Mouse (Mus musculus) embryonic facial prominence, embryonic 11.5 days (tissue): ENCODE results near the gene Irgm1. TPM values are rescaled to one million over a fixed set of nuclear protein-coding genes. Genes with fewer than 3 reads are reported as not detected.
"Not testable (repeated sequence)": the region's sequence is repeated elsewhere in the genome, so short reads cannot be mapped to it uniquely, and the experiment has no call there.

Source experiments
- ATAC-seq: fragments of 200-750 bp; cut with Nextera tagmentation; replicated peaks from 2 replicates; pipeline ENCODE4 v1.8.0; 2017; ENCODE audit warnings: low read depth; ENCODE audit not compliant: insufficient number of reproducible peaks, low FRiP score, low TSS enrichment
- DNase-seq: peaks from one replicate; pipeline ENCODE4 v3.0.0-alpha.2; 2015; ENCODE audit warnings: low spot score
- H3K27ac ChIP-seq: fragments of 300-500 bp; sonication (generic); replicated peaks from 2 replicates; pipeline ENCODE4 v1.5.1; 2014; ENCODE audit warnings: mild to moderate bottlenecking, low read depth, low read length, control low read depth
- H3K27me3 ChIP-seq: fragments of 300-500 bp; sonication (generic); 2 replicates; pipeline ENCODE4 v1.6.1; 2014; ENCODE audit warnings: mild to moderate bottlenecking, low read length, moderate library complexity, mixed read lengths; ENCODE audit not compliant: control insufficient read depth, insufficient read depth
- H3K36me3 ChIP-seq: fragments of 300-500 bp; sonication (generic); replicated peaks from 2 replicates; pipeline ENCODE4 v1.6.1; 2014; ENCODE audit warnings: low read depth, mild to moderate bottlenecking, low read length, moderate library complexity, mixed read lengths; ENCODE audit not compliant: control insufficient read depth, insufficient read depth
- H3K4me1 ChIP-seq: fragments of 300-500 bp; sonication (generic); 2 replicates; pipeline ENCODE4 v1.6.1; 2014; ENCODE audit warnings: low read length, mixed read lengths; ENCODE audit not compliant: control insufficient read depth, insufficient read depth
- H3K4me2 ChIP-seq: fragments of 300-500 bp; sonication (generic); 2 replicates; pipeline ENCODE4 v1.6.1; 2014; ENCODE audit warnings: low read depth, mild to moderate bottlenecking, control low read depth, low read length, moderate library complexity
- H3K4me3 ChIP-seq: fragments of 300-500 bp; sonication (generic); 2 replicates; pipeline ENCODE4 v1.5.1; 2014; ENCODE audit warnings: low read depth, low read length, control low read depth
- H3K9ac ChIP-seq: fragments of 300-500 bp; sonication (generic); replicated peaks from 2 replicates; pipeline ENCODE4 v1.6.1; 2014; ENCODE audit warnings: mild to moderate bottlenecking, control low read depth, low read length
- H3K9me3 ChIP-seq: fragments of 300-500 bp; sonication (generic); replicated peaks from 2 replicates; pipeline ENCODE4 v1.6.1; 2016; ENCODE audit warnings: mild to moderate bottlenecking, low read length, inconsistent platforms, mixed read lengths; ENCODE audit not compliant: control insufficient read depth
- WGBS: fragments of 180-500 bp; shearing (Covaris S2); extraction: QIAGEN DNeasy Blood & Tissue Kit; methylation state at CpG from one replicate; pipeline ENCODE4 v1.1.7; 2014; 5-methylcytosine and 5-hydroxymethylcytosine counted together
- polyA plus RNA-seq: library from polyadenylated mRNA; unstranded; fragments of >200 nt; fragmentation: Nextera tagmentation; extraction: Ambion mirVana; gene quantifications from 2 replicates; pipeline ENCODE4 v1.2.1, GENCODE M21; 2014

The Irgm1 gene
- polyA plus RNA-seq, 1 experiment from 2014 or later: 2.8 TPM

DNA sequence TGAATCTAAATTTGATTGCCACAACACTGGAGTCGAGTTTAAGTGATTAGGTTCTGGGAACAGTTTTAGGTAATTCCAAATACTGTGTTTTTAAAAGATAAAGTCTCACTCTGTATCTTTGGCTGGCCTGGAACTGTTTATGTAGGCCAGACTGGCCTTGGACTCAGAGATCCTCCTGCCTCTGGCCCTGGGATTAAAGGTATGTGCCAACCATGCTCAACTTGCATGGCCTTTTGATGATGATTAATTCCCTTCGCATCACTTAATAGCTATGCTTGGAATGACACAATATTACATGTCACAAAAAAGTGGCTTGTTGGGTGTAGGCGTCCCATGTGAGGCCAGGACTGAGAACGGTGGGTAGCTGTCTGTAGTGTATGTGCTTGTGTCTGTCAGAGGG, 19.3 kb downstream of the Irgm1 start:
- Histone ChIP-seq H3K4me2 (no peak overlapping the region), H3K4me1 (no peaks in the 10 kb centered on the region), H3K4me3 (no peak overlapping the region), H3K27me3 (0 out of 2 replicates have a peak, but pooled peaks cover 6% of the 10 kb centered on the region), H3K9me3 (no peaks in the 10 kb centered on the region), H3K9ac (no peak overlapping the region), H3K36me3 (no peaks in the 10 kb centered on the region), H3K27ac (no peak overlapping the region)
- DNase-seq (no peak), ATAC-seq (no peak)
- WGBS: 80% methylated on average over 4 of the region's 4 CpGs

GRCm38 (mm10) chr11:48851270-48851995, 20.1 kb downstream of the Irgm1 start:
- Histone ChIP-seq H3K4me2 (no peak overlapping the region), H3K36me3 (no peaks in the 10 kb centered on the region), H3K4me3 (no peak overlapping the region), H3K9ac (no peak overlapping the region), H3K27ac (no peak overlapping the region), H3K4me1 (no peaks in the 10 kb centered on the region), H3K27me3 (0 out of 2 replicates have a peak, but pooled peaks cover 6% of the 10 kb centered on the region), H3K9me3 (no peaks in the 10 kb centered on the region)
- WGBS: 85% methylated on average over 4 of the region's 4 CpGs
- no peak for DNase-seq
- no peak for ATAC-seq

GRCm38 (mm10) chr11:48850240-48850639, 21.2 kb downstream of the Irgm1 start:
- H3K4me3 ChIP-seq: no peak overlapping the region
- no peak for ATAC-seq
- no peaks in the 10 kb centered on the region for H3K4me1 ChIP-seq
- no peak for DNase-seq
- H3K27ac ChIP-seq: no peak overlapping the region
- no peaks in the 10 kb centered on the region for H3K36me3 ChIP-seq
- 47% methylated on average over 2 of the region's 2 CpGs for WGBS
- H3K9ac ChIP-seq: no peak overlapping the region
- H3K9me3 ChIP-seq: no peaks in the 10 kb centered on the region
- no peak overlapping the region for H3K4me2 ChIP-seq
- H3K27me3 ChIP-seq: 0 out of 2 replicates have a peak, but pooled peaks cover 6% of the 10 kb centered on the region

DNA sequence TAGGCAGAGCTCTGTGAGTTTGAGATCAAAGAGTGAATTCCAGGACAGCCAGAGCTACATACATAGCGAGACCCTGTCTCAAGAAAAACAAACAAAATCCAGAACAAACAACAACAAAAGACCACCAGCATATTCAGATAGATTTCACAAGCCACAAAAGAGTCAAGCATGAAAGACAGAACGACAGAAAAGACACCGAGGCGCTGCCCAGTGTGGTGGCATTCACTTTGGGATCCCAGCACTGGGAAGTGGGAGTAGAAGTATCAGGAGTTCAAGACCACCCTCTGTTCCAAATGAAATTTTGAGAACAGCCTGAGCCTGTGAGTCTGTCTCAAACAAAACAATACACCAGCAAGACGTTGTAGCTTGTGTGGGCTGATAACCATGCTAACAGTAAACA, 24.6 kb downstream of the Irgm1 start:
- Histone ChIP-seq H3K9ac (no peak overlapping the region), H3K4me3 (no peak overlapping the region), H3K9me3 (no peaks in the 10 kb centered on the region), H3K4me2 (no peak overlapping the region), H3K27ac (no peak overlapping the region), H3K4me1 (no peaks in the 10 kb centered on the region), H3K27me3 (0 out of 2 replicates have a peak, but pooled peaks cover 6% of the 10 kb centered on the region), H3K36me3 (no peaks in the 10 kb centered on the region)
- DNase-seq (no peak), ATAC-seq (no peak)
- WGBS: 61% methylated on average over 5 of the region's 5 CpGs

DNA sequence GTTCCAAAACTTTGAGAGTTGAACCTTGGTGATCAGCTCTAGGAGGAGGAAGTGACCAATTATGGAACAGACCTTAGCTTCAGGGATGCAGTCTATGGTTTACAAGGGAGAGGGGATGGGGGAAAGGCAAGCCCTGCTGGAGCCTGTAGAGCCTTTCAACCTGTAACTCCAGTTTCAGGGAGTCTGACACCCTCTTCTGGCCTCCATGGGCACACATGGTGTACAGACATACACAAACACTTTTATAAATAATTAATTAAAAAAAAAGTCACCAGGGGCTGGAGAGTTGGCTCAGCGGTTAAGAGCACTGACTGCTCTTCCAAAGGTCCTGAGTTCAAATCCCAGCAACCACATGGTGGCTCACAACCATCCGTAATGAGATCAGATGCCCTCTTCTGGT, 25.1 kb downstream of the Irgm1 start:
- DNase-seq, H3K4me1 ChIP-seq, H3K9me3 ChIP-seq, ATAC-seq, H3K4me2 ChIP-seq, H3K4me3 ChIP-seq, H3K9ac ChIP-seq, H3K27ac ChIP-seq, H3K27me3 ChIP-seq, H3K36me3 ChIP-seq: not testable (repeated sequence)
- 82% methylated on average over 2 of the region's 2 CpGs for WGBS

DNA sequence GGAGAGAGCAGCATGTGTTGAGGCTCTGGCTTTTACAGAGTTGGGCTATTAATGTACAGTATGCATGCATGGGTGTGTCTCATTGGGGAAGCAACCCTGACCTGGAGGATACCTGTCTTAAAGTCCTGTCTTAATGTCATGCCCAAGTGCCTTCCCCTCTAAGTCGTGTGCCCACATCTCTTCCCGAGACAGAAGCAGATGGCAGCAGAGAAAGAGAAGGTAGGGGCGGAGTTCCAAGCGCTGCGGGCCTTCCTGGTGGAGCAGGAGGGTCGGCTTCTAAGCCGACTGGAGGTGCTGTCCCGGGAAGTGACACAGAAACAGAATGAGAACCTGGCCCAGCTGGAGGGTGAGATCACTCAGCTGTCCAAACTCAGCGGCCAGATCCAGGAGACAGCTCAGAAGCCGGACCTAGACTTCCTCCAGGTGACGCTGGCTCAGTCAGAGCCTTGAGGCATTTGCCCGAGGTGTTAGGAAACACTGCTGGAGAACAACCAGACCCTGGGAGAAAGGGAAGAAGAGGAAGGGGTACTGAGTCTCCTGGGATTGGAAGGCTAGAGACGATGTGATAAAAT, 26.2 kb downstream of the Irgm1 start:
- Histone ChIP-seq H3K4me3 (no peak overlapping the region), H3K9ac (no peak overlapping the region), H3K36me3 (no peaks in the 10 kb centered on the region), H3K4me1 (no peaks in the 10 kb centered on the region), H3K9me3 (no peaks in the 10 kb centered on the region), H3K4me2 (no peak overlapping the region), H3K27me3 (0 out of 2 replicates have a peak, but pooled peaks cover 6% of the 10 kb centered on the region), H3K27ac (no peak overlapping the region)
- DNase-seq (no peak), ATAC-seq (no peak)
- WGBS: 34% methylated on average over 13 of the region's 13 CpGs

GRCm38 (mm10) chr11:48844309-48844708, 27.2 kb downstream of the Irgm1 start:
- no peak overlapping the region for H3K4me2 ChIP-seq
- no peaks in the 10 kb centered on the region for H3K9me3 ChIP-seq
- H3K9ac ChIP-seq: no peak overlapping the region
- H3K27me3 ChIP-seq: no peaks in the 10 kb centered on the region
- DNase-seq (no peak), ATAC-seq (no peak)
- no peaks in the 10 kb centered on the region for H3K4me1 ChIP-seq
- H3K4me3 ChIP-seq: no peak overlapping the region
- 67% methylated on average over 6 of the region's 6 CpGs for WGBS
- H3K27ac ChIP-seq: no peak overlapping the region
- H3K36me3 ChIP-seq: no peaks in the 10 kb centered on the region

GRCm38 (mm10) chr11:48843202-48843601, 28.3 kb downstream of the Irgm1 start:
- Histone ChIP-seq H3K36me3 (no peaks in the 10 kb centered on the region), H3K9ac (no peak overlapping the region), H3K9me3 (no peaks in the 10 kb centered on the region), H3K27ac (no peak overlapping the region), H3K4me3 (no peak overlapping the region), H3K4me1 (no peaks in the 10 kb centered on the region; the same call in 1 of the 2 replicates), H3K27me3 (no peaks in the 10 kb centered on the region), H3K4me2 (no peak overlapping the region)
- no peak for DNase-seq
- 82% methylated on average over 11 of the region's 11 CpGs for WGBS
- no peak for ATAC-seq
